Mouse (Mus musculus) liver (tissue): ENCODE measurements at regions not wholly inside any gene's neighbourhood (a gene's known extent, or its start where the extent isn't known, plus 50 kb on each side); places are given as distances from the start of the nearest gene placed in this dataset.

Experiments
- DNase-seq: peaks from one replicate; pipeline ENCODE4 v3.0.0-alpha.2; 2020; ENCODE audit warnings: mixed read lengths

GRCm38 (mm10) chr9:101439856-101440255 lies 188.3 kb upstream of the Ppp2r3a start:
- no peak for DNase-seq

GRCm38 (mm10) chr9:101438564-101439180 lies 187.1 kb upstream of the Ppp2r3a start:
- no peak for DNase-seq

- no peak for DNase-seq
These were observed 173.5 kb upstream of the Ppp2r3a start for GRCm38 (mm10) chr9:101424974-101425670.

GRCm38 (mm10) chr9:101423041-101423440 lies 171.4 kb upstream of the Ppp2r3a start:
- DNase-seq, result no peak

GRCm38 (mm10) chr9:101422006-101422405 lies 170.4 kb upstream of the Ppp2r3a start:
- DNase-seq, result no peak

GRCm38 (mm10) chr9:101421136-101421535 lies 169.5 kb upstream of the Ppp2r3a start:
- no peak for DNase-seq

GRCm38 (mm10) chr9:101420181-101420580 lies 168.6 kb upstream of the Ppp2r3a start:
- DNase-seq, result no peak

GRCm38 (mm10) chr9:101417660-101418059 lies 166.1 kb upstream of the Ppp2r3a start:
- no peak for DNase-seq

GRCm38 (mm10) chr9:101416321-101416720 lies 164.7 kb upstream of the Ppp2r3a start:
- no peak for DNase-seq

- DNase-seq, result no peak
These were observed 161.6 kb upstream of the Ppp2r3a start for GRCm38 (mm10) chr9:101413071-101413633.

GRCm38 (mm10) chr9:101411951-101412350 lies 160.4 kb upstream of the Ppp2r3a start:
- no peak for DNase-seq

- DNase-seq, result no peak
These were observed 159.9 kb upstream of the Ppp2r3a start for GRCm38 (mm10) chr9:101411532-101411880.

- no peak for DNase-seq
These were observed 159.4 kb upstream of the Ppp2r3a start for GRCm38 (mm10) chr9:101410783-101411531.

GRCm38 (mm10) chr9:101410348-101410747 lies 158.8 kb upstream of the Ppp2r3a start:
- no peak for DNase-seq

- no peak for DNase-seq
These were observed 156.5 kb upstream of the Ppp2r3a start for GRCm38 (mm10) chr9:101408116-101408515.

GRCm38 (mm10) chr9:101407141-101407540 lies 155.5 kb upstream of the Ppp2r3a start:
- DNase-seq, result no peak

- no peak for DNase-seq
These were observed 153.0 kb upstream of the Ppp2r3a start for GRCm38 (mm10) chr9:101404441-101405081.

- no peak for DNase-seq
These were observed 152.4 kb upstream of the Ppp2r3a start for GRCm38 (mm10) chr9:101404034-101404433.

GRCm38 (mm10) chr9:101402544-101403194 lies 151.1 kb upstream of the Ppp2r3a start:
- DNase-seq, result no peak

GRCm38 (mm10) chr9:101401416-101401815 lies 149.8 kb upstream of the Ppp2r3a start:
- DNase-seq, result no peak

GRCm38 (mm10) chr9:101398858-101399257 lies 147.3 kb upstream of the Ppp2r3a start:
- DNase-seq, result no peak

GRCm38 (mm10) chr9:101369380-101369779 lies 117.8 kb upstream of the Ppp2r3a start:
- DNase-seq, result no peak

- no peak for DNase-seq
These were observed 105.0 kb upstream of the Ppp2r3a start for GRCm38 (mm10) chr9:101356607-101357006.
